In the genomic region with DNA sequence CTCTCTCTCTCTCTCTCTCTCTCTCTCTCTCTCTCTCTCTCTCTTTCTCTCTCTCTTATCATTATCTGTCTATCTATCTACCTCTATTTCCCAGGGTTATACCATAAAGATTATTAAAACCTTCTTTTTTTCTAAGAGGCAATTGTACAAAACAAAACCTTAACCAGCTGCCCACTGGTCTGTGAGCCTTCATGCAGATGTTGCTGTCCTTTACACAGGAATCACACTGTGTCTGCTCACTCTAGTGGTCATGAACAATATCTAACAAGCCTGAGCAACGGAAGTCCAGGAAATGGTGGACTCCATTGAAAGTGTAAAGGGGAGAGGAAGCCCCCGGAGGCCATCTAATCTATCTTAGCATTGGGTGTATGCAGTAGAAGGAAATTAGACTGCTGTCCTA, we compare ENCODE assay signal across 24 mouse cellular contexts.
"Had no signal": no experiment of that assay in that cellular context is flagged by ENCODE, and none has a peak within 500 bp of the region (broad histone marks: within the 10 kb centered on the region; RNA-seq: fewer than 3 reads in every experiment).

No protein-coding gene starts in this region.

- ATAC-seq: hindbrain, postnatal 0 days; intestine, embryonic 16.5 days; liver, embryonic 12.5 days had no signal

- H3K4me2 ChIP-seq: heart, embryonic 11.5 days; heart, embryonic 13.5 days; heart, embryonic 15.5 days; hindbrain, embryonic 12.5 days; hindbrain, embryonic 15.5 days; kidney, embryonic 15.5 days; limb, embryonic 13.5 days; limb, embryonic 15.5 days; liver, embryonic 12.5 days had no signal

- H3K9me3 ChIP-seq: heart, embryonic 13.5 days; heart, embryonic 15.5 days; hindbrain, embryonic 12.5 days; hindbrain, embryonic 15.5 days; kidney, embryonic 15.5 days; limb, embryonic 13.5 days; limb, embryonic 15.5 days; liver, embryonic 12.5 days had no signal

- DNase-seq: gastrocnemius, postnatal 14 days; gastrocnemius, postnatal 36 days; heart, adult 2 months; heart, postnatal 14 days; heart, postnatal 36 days; kidney, adult 11 months; kidney, adult 2 months; kidney, adult 9 months; kidney, postnatal 14 days; layer of hippocampus, adult 9-11 months; layer of hippocampus, postnatal 36 days; left cerebral cortex, postnatal 4 days had no signal

- H3K27ac ChIP-seq: heart, adult 2 months; heart, embryonic 13.5 days; heart, embryonic 15.5 days; hindbrain, embryonic 15.5 days; hindbrain, postnatal 0 days; kidney, embryonic 15.5 days; kidney, postnatal 0 days; limb, embryonic 13.5 days; limb, embryonic 15.5 days; liver, embryonic 12.5 days had no signal

- H3K4me1 ChIP-seq: heart, embryonic 15.5 days; liver, embryonic 12.5 days had no signal

- H3K4me3 ChIP-seq: heart, adult 2 months; heart, embryonic 13.5 days; heart, embryonic 15.5 days; hindbrain, embryonic 12.5 days; hindbrain, embryonic 15.5 days; kidney, embryonic 15.5 days; limb, embryonic 13.5 days; limb, embryonic 15.5 days; liver, embryonic 12.5 days had no signal

- H3K36me3 ChIP-seq: heart, embryonic 13.5 days; heart, embryonic 15.5 days; hindbrain, embryonic 12.5 days; hindbrain, embryonic 15.5 days; kidney, embryonic 15.5 days; limb, embryonic 13.5 days; limb, embryonic 15.5 days; liver, embryonic 12.5 days had no signal

- H3K9ac ChIP-seq: heart, embryonic 13.5 days; heart, embryonic 15.5 days; hindbrain, embryonic 12.5 days; hindbrain, embryonic 15.5 days; kidney, embryonic 15.5 days; limb, embryonic 13.5 days; limb, embryonic 15.5 days; liver, embryonic 12.5 days had no signal

- H3K27me3 ChIP-seq: heart, embryonic 13.5 days; heart, embryonic 15.5 days; hindbrain, embryonic 12.5 days; hindbrain, embryonic 15.5 days; kidney, embryonic 15.5 days; limb, embryonic 13.5 days; limb, embryonic 15.5 days; liver, embryonic 12.5 days had no signal
